Comparison of ENCODE assay signal across 9 mouse cellular contexts in the genomic region with DNA sequence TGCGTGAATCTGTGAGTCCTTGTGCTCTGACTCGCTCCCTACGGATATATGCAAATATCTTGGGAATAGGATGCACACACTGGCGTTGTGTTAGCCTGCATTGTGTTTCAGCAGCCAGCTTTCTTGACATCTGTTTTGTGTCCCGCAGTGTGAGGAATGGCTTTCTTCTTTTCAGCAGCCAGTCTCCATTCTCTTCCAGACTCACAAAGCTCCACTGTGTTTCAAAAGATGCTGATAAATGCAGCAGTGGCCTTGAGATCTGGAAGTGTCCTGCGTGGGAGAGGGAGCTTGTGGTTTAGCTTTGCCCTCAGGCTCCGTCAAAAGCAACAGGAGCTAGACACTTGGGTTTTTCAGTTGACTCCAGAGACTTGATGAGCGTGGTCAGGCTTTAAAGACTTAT.
DNase-seq lines count a peak whose midpoint lies in the region; ATAC-seq lines count a peak whose summit lies in the region.
"Had no signal": no experiment of that assay in that cellular context is flagged by ENCODE, and none has a peak within 500 bp of the region (broad histone marks: within the 10 kb centered on the region; RNA-seq: fewer than 3 reads in every experiment).

No protein-coding gene starts in this region.

- peak overlapping the region; percentile 66 for H3K27ac ChIP-seq in heart, embryonic 13.5 days (replicated peaks)
- peak overlapping the region; percentile 73 for H3K27ac ChIP-seq in midbrain, embryonic 14.5 days (replicated peaks; ENCODE audit: low read depth, low read length)
- H3K27ac ChIP-seq: liver, embryonic 15.5 days had no signal

- peak; percentile 6 for DNase-seq in ZHBTc4 (ENCODE audit: low read depth, low spot score)
- peak; percentile 80 for DNase-seq in embryo, embryonic 10.5 days (ENCODE audit: low spot score)
- peak; percentile 62 for DNase-seq in midbrain, embryonic 14.5 days
- DNase-seq in c-Kit-positive CD71-positive TER-119-positive erythroid progenitor cells, embryonic 14.5 days (ENCODE audit: low spot score), result no peak
- DNase-seq in adrenal gland, adult 2 months, result no peak
- DNase-seq in layer of hippocampus, postnatal 10 days (ENCODE audit: low spot score in 2 of 2), result no peak
- DNase-seq: cerebellum, adult 9-10 months had no signal

- H3K27me3 ChIP-seq in heart, embryonic 13.5 days (replicated peaks), result no peaks in the 10 kb centered on the region
- H3K27me3 ChIP-seq in midbrain, embryonic 14.5 days (ENCODE audit: control insufficient read depth, insufficient read depth, low read length), result no peaks in the 10 kb centered on the region
- H3K27me3 ChIP-seq: liver, embryonic 15.5 days had no signal

- WGBS in heart, embryonic 13.5 days, result 21% methylated on average over 8 of the region's 8 CpGs
- WGBS in midbrain, embryonic 14.5 days, result 4% methylated on average over 8 of the region's 8 CpGs

- no peaks in the 10 kb centered on the region for H3K9me3 ChIP-seq in heart, embryonic 13.5 days
- H3K9me3 ChIP-seq in midbrain, embryonic 14.5 days (ENCODE audit: control insufficient read depth, low read length), result no peaks in the 10 kb centered on the region
- H3K9me3 ChIP-seq: liver, embryonic 15.5 days had no signal

- H3K9ac ChIP-seq in heart, embryonic 13.5 days, result no peak overlapping the region
- H3K9ac ChIP-seq in midbrain, embryonic 14.5 days (replicated peaks; ENCODE audit: low read length), result no peak overlapping the region
- H3K9ac ChIP-seq: liver, embryonic 15.5 days had no signal

- peaks cover 36% of the 10 kb centered on the region for H3K4me1 ChIP-seq in heart, embryonic 13.5 days
- H3K4me1 ChIP-seq in midbrain, embryonic 14.5 days (ENCODE audit: control insufficient read depth, insufficient read depth, low read length), result peaks cover 9% of the 10 kb centered on the region
- H3K4me1 ChIP-seq: liver, embryonic 15.5 days had no signal

- no peak for ATAC-seq in heart, embryonic 13.5 days (ENCODE audit: extremely low read depth, insufficient number of reproducible peaks, low FRiP score, low TSS enrichment)
- ATAC-seq in midbrain, embryonic 14.5 days (ENCODE audit: low FRiP score, low TSS enrichment), result peak; percentile 66; the same call in 1 of the 2 replicates

- H3K36me3 ChIP-seq in heart, embryonic 13.5 days, result no peaks in the 10 kb centered on the region
- H3K36me3 ChIP-seq in midbrain, embryonic 14.5 days (ENCODE audit: control insufficient read depth, insufficient read depth, low read length), result no peaks in the 10 kb centered on the region
- H3K36me3 ChIP-seq: liver, embryonic 15.5 days had no signal

- 0 out of 2 replicates have a peak overlapping the region, but pooled peaks have one; percentile 3 for H3K4me2 ChIP-seq in heart, embryonic 13.5 days
- H3K4me2 ChIP-seq in midbrain, embryonic 14.5 days (ENCODE audit: low read length), result 0 out of 2 replicates have a peak overlapping the region, but pooled peaks have one; percentile 0
- H3K4me2 ChIP-seq: liver, embryonic 15.5 days had no signal

- no peak overlapping the region for H3K4me3 ChIP-seq in heart, embryonic 13.5 days
- H3K4me3 ChIP-seq in midbrain, embryonic 14.5 days (replicated peaks; ENCODE audit: low read depth, low read length), result no peak overlapping the region
- H3K4me3 ChIP-seq: liver, embryonic 15.5 days had no signal

Comparison
In these comparisons a context has a peak if more than half of its experiments do, and no peak if none do; other contexts are left out.
1. DNase-seq: peak in ZHBTc4 (single experiment), embryo, embryonic 10.5 days (single experiment) and midbrain, embryonic 14.5 days (single experiment); none in c-Kit-positive CD71-positive TER-119-positive erythroid progenitor cells, embryonic 14.5 days (single experiment), adrenal gland, adult 2 months (single experiment) and layer of hippocampus, postnatal 10 days (0 of 2).